Mouse (Mus musculus): ENCODE results near the gene Spindoc.

GRCm38 (mm10) chr19:7320181-7320580 lies 62.6 kb downstream of the Spindoc start:
- no peak for TF ChIP-seq EP300 (IDR thresholded peaks at IDR 0.05; ENCODE audit: insufficient read depth, low read depth, low read length)
- no peak for TF ChIP-seq CTCF (IDR thresholded peaks at IDR 0.05; ENCODE audit: low read depth, low read length)
- no peak for TF ChIP-seq POLR2A (IDR thresholded peaks at IDR 0.05; ENCODE audit: insufficient read depth, low read length)
